Mouse (Mus musculus) liver, embryonic 13.5 days (tissue): ENCODE measurements around the gene Ccm2. TPM values are rescaled to one million over a fixed set of nuclear protein-coding genes. Genes with fewer than 3 reads are reported as not detected.
A peak's percentile ranks its signal among the peaks of the same experiment; 100 is the strongest.

Experiments used
- ATAC-seq: fragments of 200-750 bp; cut with Nextera tagmentation; 2 replicates; pipeline ENCODE4 v1.8.0; 2017; ENCODE audit warnings: low read depth, mild to moderate bottlenecking, moderate number of reproducible peaks, moderate library complexity
- DNase-seq: peaks from one replicate; pipeline ENCODE4 v3.0.0; 2022
- H3K27ac ChIP-seq: fragments of 300-500 bp; sonication (generic); 2 replicates; pipeline ENCODE4 v1.5.1; 2015; ENCODE audit warnings: moderate library complexity, mild to moderate bottlenecking, inconsistent platforms
- H3K27me3 ChIP-seq: fragments of 300-500 bp; sonication (generic); 2 replicates; pipeline ENCODE4 v1.6.1; 2015; ENCODE audit warnings: mild to moderate bottlenecking, inconsistent platforms
- H3K36me3 ChIP-seq: fragments of 300-500 bp; sonication (generic); 2 replicates; pipeline ENCODE4 v1.6.1; 2015; ENCODE audit warnings: mild to moderate bottlenecking, inconsistent platforms
- H3K4me1 ChIP-seq: fragments of 300-500 bp; sonication (generic); replicated peaks from 2 replicates; pipeline ENCODE4 v1.6.1; 2015; ENCODE audit warnings: inconsistent platforms
- H3K4me2 ChIP-seq: fragments of 300-500 bp; sonication (generic); 2 replicates; pipeline ENCODE4 v1.6.1; 2015; ENCODE audit warnings: inconsistent platforms, mild to moderate bottlenecking, moderate library complexity
- H3K4me3 ChIP-seq: fragments of 300-500 bp; sonication (generic); replicated peaks from 2 replicates; pipeline ENCODE4 v1.5.1; 2015; ENCODE audit warnings: mild to moderate bottlenecking, inconsistent platforms
- H3K9ac ChIP-seq: fragments of 300-500 bp; sonication (generic); 2 replicates; pipeline ENCODE4 v1.6.1; 2015; ENCODE audit warnings: mild to moderate bottlenecking, inconsistent platforms
- H3K9me3 ChIP-seq: fragments of 300-500 bp; sonication (generic); replicated peaks from 2 replicates; pipeline ENCODE4 v1.6.1; 2016; ENCODE audit warnings: inconsistent platforms
- WGBS: fragments of 180-500 bp; shearing (Covaris S2); methylation state at CpG from one replicate; pipeline ENCODE4 v1.1.7; 2015; ENCODE audit not compliant: insufficient replicate concordance; 5-methylcytosine and 5-hydroxymethylcytosine counted together
- polyA plus RNA-seq: library from polyadenylated mRNA; unstranded; fragments of >200 nt; fragmentation: Nextera tagmentation; extraction: Ambion mirVana; gene quantifications from 2 replicates; pipeline ENCODE4 v1.2.1, GENCODE M21; 2015

Gene Ccm2
- polyA plus RNA-seq, 1 experiment from 2014 or later, result 46.1 TPM

DNA sequence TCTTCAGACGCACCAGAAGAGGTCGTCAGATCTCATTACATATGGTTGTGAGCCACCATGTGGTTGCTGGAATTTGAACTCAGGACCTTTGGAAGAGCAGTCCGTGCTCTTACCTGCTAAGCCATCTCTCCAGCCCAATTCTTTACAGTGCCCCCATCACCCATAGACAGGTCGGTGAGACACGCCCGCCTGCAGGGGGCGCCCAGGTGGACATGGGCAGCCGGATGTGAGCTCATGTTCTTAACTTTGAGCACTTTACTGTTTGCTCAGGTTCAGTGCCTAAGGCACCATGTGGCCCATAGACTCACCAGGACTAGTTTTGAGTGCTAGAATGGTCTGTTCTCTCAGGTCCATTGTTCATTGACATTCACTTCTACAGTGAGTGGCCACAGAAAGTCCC is 89.5 kb downstream of the Ccm2 start:
- H3K9me3 ChIP-seq, result no peaks in the 10 kb centered on the region
- WGBS, result 49% methylated on average over 8 of the region's 8 CpGs

DNA sequence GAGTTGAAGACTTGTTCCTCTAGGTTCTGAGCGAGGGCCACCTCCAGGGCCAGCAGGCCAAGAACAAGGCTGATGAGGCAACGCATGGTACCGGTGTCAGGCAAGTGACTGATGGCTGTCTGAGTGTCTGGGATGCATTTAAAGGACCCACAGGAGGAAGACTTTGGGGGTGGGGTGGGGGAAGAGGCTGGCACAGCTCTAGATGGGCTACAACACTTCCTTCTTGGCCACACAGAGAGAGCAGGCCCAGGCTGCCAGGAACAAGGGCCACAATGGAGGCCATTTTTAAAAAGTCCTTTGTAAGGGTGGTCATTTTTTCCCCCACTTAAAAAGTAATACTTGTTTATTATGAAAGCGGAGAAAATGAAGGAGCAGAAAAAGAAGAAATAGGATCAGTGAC is 91.8 kb downstream of the Ccm2 start, which contains the start of gene Wap:
Wap (minus strand) TSS at position 101 of the 400 bp plus-strand sequence.
- ATAC-seq (no peak), DNase-seq (no peak)
- Histone ChIP-seq H3K9me3 (no peaks in the 10 kb centered on the region), H3K4me3 (no peak within 1 kb of the TSS), H3K27ac (no peak within 1 kb of the TSS), H3K27me3 (no peaks in the 10 kb centered on the region), H3K4me1 (no peaks in the 10 kb centered on the region), H3K36me3 (no peaks in the 10 kb centered on the region), H3K4me2 (no peak within 1 kb of the TSS), H3K9ac (no peak within 1 kb of the TSS)
- 81% methylated on average over 4 of the region's 4 CpGs for WGBS

More for the DNA sequence above, 89.5 kb downstream of the Ccm2 start:
- Histone ChIP-seq H3K4me2 (no peak overlapping the region), H3K36me3 (no peaks in the 10 kb centered on the region), H3K4me1 (no peaks in the 10 kb centered on the region), H3K4me3 (no peak overlapping the region), H3K9ac (no peak overlapping the region), H3K27me3 (no peaks in the 10 kb centered on the region), H3K27ac (no peak overlapping the region)
- ATAC-seq (peak; percentile 31; the same call in 1 of the 2 replicates), DNase-seq (no peak)

DNA sequence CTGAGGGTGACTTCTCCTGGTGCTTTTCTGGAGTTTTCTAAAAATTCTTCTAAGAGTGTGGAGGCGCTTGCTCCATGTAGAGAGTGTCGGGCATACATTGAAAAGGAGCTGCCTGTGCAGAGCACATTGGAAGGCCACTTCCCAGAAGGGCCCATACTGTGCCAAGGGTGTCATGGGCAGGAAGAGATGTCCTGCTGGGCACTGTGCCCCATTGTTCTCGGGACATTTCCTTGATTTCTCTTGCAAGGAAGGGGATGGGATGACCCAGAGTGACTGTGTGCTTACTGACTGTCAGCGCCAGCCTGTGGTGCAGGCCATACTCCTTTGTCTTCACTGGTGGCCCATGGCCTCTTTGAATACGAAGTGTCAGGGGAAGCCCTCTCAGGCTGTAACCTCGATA is 92.4 kb downstream of the Ccm2 start:
- Histone ChIP-seq H3K27ac (no peak overlapping the region), H3K27me3 (no peaks in the 10 kb centered on the region), H3K36me3 (no peaks in the 10 kb centered on the region), H3K4me3 (no peak overlapping the region), H3K4me2 (no peak overlapping the region), H3K4me1 (no peaks in the 10 kb centered on the region), H3K9ac (no peak overlapping the region), H3K9me3 (no peaks in the 10 kb centered on the region)
- DNase-seq, result no peak
- ATAC-seq, result no peak
- WGBS, result 61% methylated on average over 6 of the region's 6 CpGs

DNA sequence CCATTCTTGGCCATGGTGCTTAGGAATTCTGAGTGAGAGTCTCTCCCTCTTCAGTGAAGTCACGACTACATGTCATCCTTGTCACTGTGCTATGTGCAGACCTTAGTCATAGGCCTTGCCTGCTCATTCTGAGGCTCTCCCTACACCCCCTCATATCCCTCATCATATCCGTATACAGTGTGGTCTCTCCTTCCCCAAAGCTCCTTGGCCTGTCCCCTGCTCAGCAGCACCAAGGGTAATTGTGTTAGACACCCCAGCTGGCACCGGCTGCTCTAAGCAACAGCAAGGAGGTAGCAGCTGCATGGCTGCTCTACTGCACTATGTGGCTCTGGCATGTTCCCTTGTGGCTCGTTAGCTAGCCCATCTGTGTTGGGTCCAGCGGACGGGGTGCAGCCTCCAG is 97.9 kb downstream of the Ccm2 start:
- Histone ChIP-seq H3K36me3 (no peaks in the 10 kb centered on the region), H3K9me3 (0 out of 2 replicates have a peak, but pooled peaks cover 5% of the 10 kb centered on the region), H3K4me2 (no peak overlapping the region), H3K27ac (no peak overlapping the region), H3K27me3 (no peaks in the 10 kb centered on the region), H3K9ac (no peak overlapping the region), H3K4me1 (no peaks in the 10 kb centered on the region), H3K4me3 (no peak overlapping the region)
- no peak for DNase-seq
- 64% methylated on average over 6 of the region's 6 CpGs for WGBS
- ATAC-seq, result no peak

Other genes with a start within 250 kb of the Ccm2 start
- gene Zmiz2, start 157.8 kb upstream of the Ccm2 start, polyA plus RNA-seq, result 4.4 and 4.7 TPM in 2 replicates
- 3,630 and 3,871 TPM in 2 replicates for gene Ppia, start 131.4 kb upstream of the Ccm2 start, polyA plus RNA-seq
- 109 and 112 TPM in 2 replicates for gene H2afv, start 102.4 kb upstream of the Ccm2 start, polyA plus RNA-seq
- gene Purb, start 71.0 kb upstream of the Ccm2 start, polyA plus RNA-seq, result 11.1 and 12.6 TPM in 2 replicates
- 4.7 and 5.3 TPM in 2 replicates for gene Myo1g, start 25.9 kb upstream of the Ccm2 start, polyA plus RNA-seq
- 5.0 and 5.7 TPM in 2 replicates for gene Nacad, start 59.2 kb downstream of the Ccm2 start, polyA plus RNA-seq
- 46.1 and 46.2 TPM in 2 replicates for gene Tbrg4, start 79.2 kb downstream of the Ccm2 start, polyA plus RNA-seq
- gene Wap, start 91.8 kb downstream of the Ccm2 start, polyA plus RNA-seq, result not detected in 2 replicates
- 0.15 TPM in 1 of 2 replicates, not detected in the other for gene Ramp3, start 111.6 kb downstream of the Ccm2 start, polyA plus RNA-seq